9 mouse cellular contexts compared by ENCODE assay signal in the genomic region with DNA sequence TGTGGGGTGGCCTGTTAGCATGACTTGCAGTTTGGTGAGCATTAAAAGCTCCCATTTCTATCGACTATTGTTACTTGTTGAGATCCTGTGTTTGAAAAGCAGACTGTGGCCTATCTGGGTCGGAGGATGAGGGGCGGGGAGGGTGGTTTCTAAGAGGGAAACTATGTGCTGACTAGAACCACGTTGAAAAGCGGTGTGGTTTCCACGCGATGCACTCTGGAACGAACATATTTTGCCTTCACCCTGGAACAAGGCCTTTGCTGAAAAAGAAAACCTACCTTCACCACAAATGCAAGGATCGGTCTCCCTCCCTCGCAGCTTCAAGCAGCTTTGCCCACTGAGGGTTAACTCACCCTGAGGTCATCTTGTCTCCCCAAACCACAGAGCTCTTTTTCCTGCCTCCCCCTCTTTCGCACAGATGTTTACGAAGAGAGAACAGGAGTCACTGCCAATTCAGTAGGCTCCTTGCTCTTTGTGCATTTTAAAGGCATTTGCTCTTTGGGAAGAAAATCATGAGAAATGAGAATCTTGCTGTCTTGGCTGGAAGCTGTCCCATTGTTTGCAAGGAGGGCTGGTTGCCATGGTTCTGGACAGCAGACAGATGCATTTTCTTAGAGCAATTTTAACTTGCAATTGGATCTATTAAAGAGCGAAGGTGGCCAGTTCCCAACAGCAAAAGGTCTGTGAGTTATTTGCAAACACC.
A peak's percentile ranks its signal among the peaks of the same experiment; 100 is the strongest.
DNase-seq lines count a peak whose midpoint lies in the region; ATAC-seq and TF ChIP-seq lines count a peak whose summit lies in the region.
"Had no signal": no experiment of that assay in that cellular context is flagged by ENCODE, and none has a peak within 500 bp of the region (broad histone marks: within the 10 kb centered on the region; RNA-seq: fewer than 3 reads in every experiment).

No protein-coding gene starts in this region.

- DNase-seq in cerebellum, postnatal 10 days = peak; percentile 18 to 26
- DNase-seq in cerebellum, adult 11 months = no peak
- DNase-seq in lung, postnatal 0 days (ENCODE audit: low spot score) = peak; percentile 46
- no peak for DNase-seq in lung, adult 18-20 months
- DNase-seq in induced T-regulatory cell, adult 2 months (ENCODE audit: low read depth) = peak; percentile 23
- DNase-seq in midbrain, postnatal 0 days (ENCODE audit: low spot score) = peak; percentile 47
- no peak for DNase-seq in cerebellum, postnatal 36 days
- DNase-seq in adrenal gland, postnatal 25 days = no peak

- no peak overlapping the region for H3K4me3 ChIP-seq in lung, postnatal 0 days (ENCODE audit: low read depth, low read length)
- no peak overlapping the region for H3K4me3 ChIP-seq in midbrain, postnatal 0 days (ENCODE audit: low read depth, low read length)

- no peaks in the 10 kb centered on the region for H3K9me3 ChIP-seq in lung, postnatal 0 days (ENCODE audit: low read length)
- no peaks in the 10 kb centered on the region for H3K9me3 ChIP-seq in midbrain, postnatal 0 days (ENCODE audit: low read length)

- WGBS in lung, postnatal 0 days = 46% methylated on average over 13 of the region's 13 CpGs
- 36% methylated on average over 13 of the region's 13 CpGs for WGBS in midbrain, postnatal 0 days

- H3K36me3 ChIP-seq in lung, postnatal 0 days (ENCODE audit: insufficient read depth, low read length) = no peaks in the 10 kb centered on the region
- no peaks in the 10 kb centered on the region for H3K36me3 ChIP-seq in midbrain, postnatal 0 days (ENCODE audit: insufficient read depth, low read length)

- H3K4me1 ChIP-seq in lung, postnatal 0 days (ENCODE audit: insufficient read depth, low read depth, low read length) = no peaks in the 10 kb centered on the region
- H3K4me1 ChIP-seq in midbrain, postnatal 0 days (ENCODE audit: insufficient read depth, low read length) = peaks cover 4% of the 10 kb centered on the region; the same call in 1 of the 2 replicates

- no peak overlapping the region for H3K27ac ChIP-seq in lung, postnatal 0 days (ENCODE audit: low read length)
- peak overlapping the region; percentile 8 for H3K27ac ChIP-seq in midbrain, postnatal 0 days (ENCODE audit: low read depth, low read length)
- H3K27ac ChIP-seq: macrophage had no signal

- ATAC-seq in lung, postnatal 0 days = peak; percentile 30; the same call in 1 of the 2 replicates
- 0 out of 2 replicates have a peak, but pooled peaks have one; percentile 47 for ATAC-seq in midbrain, postnatal 0 days (ENCODE audit: low FRiP score)

- H3K27me3 ChIP-seq in lung, postnatal 0 days (replicated peaks; ENCODE audit: insufficient read depth, low read length) = no peaks in the 10 kb centered on the region
- H3K27me3 ChIP-seq in midbrain, postnatal 0 days (ENCODE audit: insufficient read depth, low read length) = no peaks in the 10 kb centered on the region

- no peak overlapping the region for H3K4me2 ChIP-seq in lung, postnatal 0 days (replicated peaks; ENCODE audit: low read depth, low read length)
- H3K4me2 ChIP-seq in midbrain, postnatal 0 days (ENCODE audit: low read depth, low read length, poor library complexity, severe bottlenecking) = no peak overlapping the region

- no peak for TF ChIP-seq CTCF in lung, postnatal 0 days (IDR thresholded peaks at IDR 0.05)
- no peak for TF ChIP-seq CTCF in midbrain, postnatal 0 days (IDR thresholded peaks at IDR 0.05)

- H3K9ac ChIP-seq in lung, postnatal 0 days (replicated peaks; ENCODE audit: low read depth) = no peak overlapping the region
- H3K9ac ChIP-seq in midbrain, postnatal 0 days (replicated peaks; ENCODE audit: low read length, poor library complexity, severe bottlenecking) = no peak overlapping the region

- no peak for TF ChIP-seq EP300 in lung, postnatal 0 days (IDR thresholded peaks at IDR 0.05)

Comparison
In these comparisons a context has a peak if more than half of its experiments do, and no peak if none do; other contexts are left out.
1. DNase-seq: peak in cerebellum, postnatal 10 days (2 of 2), lung, postnatal 0 days (single experiment), induced T-regulatory cell, adult 2 months (single experiment) and midbrain, postnatal 0 days (single experiment); none in cerebellum, adult 11 months (single experiment), lung, adult 18-20 months (0 of 2), cerebellum, postnatal 36 days (0 of 2) and adrenal gland, postnatal 25 days (single experiment).